Mouse (Mus musculus): ENCODE data around the gene Acsl3.

Gene Acsl3

GRCm38 (mm10) chr1:78657671-78658440 lies at the start of gene Acsl3, which contains the start of gene Utp14b:
Gene Acsl3 (plus strand): TSS chr1:78657825.
Gene Utp14b (plus strand): TSS chr1:78658038.
- DNase-seq (ENCODE audit: low spot score in 2 of 2), result peak; percentile 95 to 97

GRCm38 (mm10) chr1:78609134-78609907 lies 48.3 kb upstream of the Acsl3 start:
- peak in 1 of 2 experiments; percentile 9 for DNase-seq (ENCODE audit: low spot score in 2 of 2)

- DNase-seq (ENCODE audit: low spot score in 2 of 2), result no peak
These were observed 46.6 kb upstream of the Acsl3 start for GRCm38 (mm10) chr1:78611039-78611438.

GRCm38 (mm10) chr1:78612959-78613358 lies 44.7 kb upstream of the Acsl3 start:
- no peak for DNase-seq (ENCODE audit: low spot score in 2 of 2)

GRCm38 (mm10) chr1:78624352-78624751 lies 33.3 kb upstream of the Acsl3 start:
- DNase-seq (ENCODE audit: low spot score in 2 of 2), result no peak

GRCm38 (mm10) chr1:78634486-78634885 lies 23.1 kb upstream of the Acsl3 start:
- no peak for DNase-seq (ENCODE audit: low spot score in 2 of 2)

- no peak for DNase-seq (ENCODE audit: low spot score in 2 of 2)
These were observed 16.8 kb upstream of the Acsl3 start for GRCm38 (mm10) chr1:78640871-78641270.

- DNase-seq (ENCODE audit: low spot score in 2 of 2), result no peak
These were observed 15.8 kb upstream of the Acsl3 start for GRCm38 (mm10) chr1:78641791-78642190.

GRCm38 (mm10) chr1:78642197-78642596 lies 15.4 kb upstream of the Acsl3 start:
- no peak for DNase-seq (ENCODE audit: low spot score in 2 of 2)

GRCm38 (mm10) chr1:78647317-78647885 lies 10.2 kb upstream of the Acsl3 start:
- peak in 1 of 2 experiments; percentile 48 for DNase-seq (ENCODE audit: low spot score in 2 of 2)

GRCm38 (mm10) chr1:78649269-78650061 lies 8.2 kb upstream of the Acsl3 start:
- no peak for DNase-seq (ENCODE audit: low spot score in 2 of 2)

- peak; percentile 24 to 41 for DNase-seq (ENCODE audit: low spot score in 2 of 2)
These were observed 1.2 kb upstream of the Acsl3 start for GRCm38 (mm10) chr1:78656472-78656871.

GRCm38 (mm10) chr1:78657021-78657629 lies 500 bp upstream of the Acsl3 start:
- no peak for DNase-seq (ENCODE audit: low spot score in 2 of 2)

GRCm38 (mm10) chr1:78658441-78659269 lies 1.0 kb downstream of the Acsl3 start:
- peak in 1 of 2 experiments; percentile 20 for DNase-seq (ENCODE audit: low spot score in 2 of 2)

GRCm38 (mm10) chr1:78659270-78659823 lies 1.7 kb downstream of the Acsl3 start:
- DNase-seq (ENCODE audit: low spot score in 2 of 2), result peak in 1 of 2 experiments; percentile 21

- DNase-seq (ENCODE audit: low spot score in 2 of 2), result no peak
These were observed 6.7 kb downstream of the Acsl3 start for GRCm38 (mm10) chr1:78664326-78664725.

- DNase-seq (ENCODE audit: low spot score in 2 of 2), result no peak
These were observed 8.4 kb downstream of the Acsl3 start for GRCm38 (mm10) chr1:78665954-78666499.

- no peak for DNase-seq (ENCODE audit: low spot score in 2 of 2)
These were observed 9.0 kb downstream of the Acsl3 start for GRCm38 (mm10) chr1:78666585-78666984.

GRCm38 (mm10) chr1:78682291-78682690 lies 24.7 kb downstream of the Acsl3 start:
- no peak for DNase-seq (ENCODE audit: low spot score in 2 of 2)

- no peak for DNase-seq (ENCODE audit: low spot score in 2 of 2)
These were observed 26.5 kb downstream of the Acsl3 start for GRCm38 (mm10) chr1:78684128-78684527.
